Mouse (Mus musculus) cerebellum, adult 9-11 months (tissue): ENCODE data around the gene Rhof.
A peak's percentile ranks its signal among the peaks of the same experiment; 100 is the strongest.

Experiments used
- DNase-seq: peaks from one replicate; pipeline ENCODE4 v3.0.0; 2022

The Rhof gene

GRCm38 (mm10) chr5:123134875-123135382, 2.4 kb upstream of the Rhof start:
- no peak for DNase-seq

- DNase-seq = peak; percentile 81
These were observed 1.8 kb upstream of the Rhof start for GRCm38 (mm10) chr5:123134186-123134874.

- DNase-seq = no peak
These were observed 1.3 kb upstream of the Rhof start for GRCm38 (mm10) chr5:123133784-123134143.

- DNase-seq = peak; percentile 88
These were observed 741 bp upstream of the Rhof start for GRCm38 (mm10) chr5:123133083-123133783.

- peak; percentile 36 for DNase-seq
These were observed 1.7 kb downstream of the Rhof start for GRCm38 (mm10) chr5:123130814-123131148.

- DNase-seq = peak; percentile 23
These were observed 2.3 kb downstream of the Rhof start for GRCm38 (mm10) chr5:123130030-123130813.

- DNase-seq = no peak
These were observed 3.2 kb downstream of the Rhof start for GRCm38 (mm10) chr5:123129170-123129757.

GRCm38 (mm10) chr5:123128426-123129169, 3.9 kb downstream of the Rhof start:
- DNase-seq = peak; percentile 40

- no peak for DNase-seq
These were observed 5.5 kb downstream of the Rhof start for GRCm38 (mm10) chr5:123127031-123127430.

GRCm38 (mm10) chr5:123125638-123126406, 6.7 kb downstream of the Rhof start:
- DNase-seq = no peak

GRCm38 (mm10) chr5:123125105-123125504, 7.4 kb downstream of the Rhof start:
- DNase-seq = no peak

- no peak for DNase-seq
These were observed 10.3 kb downstream of the Rhof start for GRCm38 (mm10) chr5:123122181-123122580.

GRCm38 (mm10) chr5:123120624-123121215, 11.8 kb downstream of the Rhof start:
- DNase-seq = no peak

GRCm38 (mm10) chr5:123118826-123119225, 13.7 kb downstream of the Rhof start:
- DNase-seq = no peak

GRCm38 (mm10) chr5:123117773-123118172, 14.7 kb downstream of the Rhof start:
- no peak for DNase-seq

GRCm38 (mm10) chr5:123117257-123117656, 15.2 kb downstream of the Rhof start:
- DNase-seq = peak; percentile 66

- DNase-seq = no peak
These were observed 16.4 kb downstream of the Rhof start for GRCm38 (mm10) chr5:123116080-123116479.

GRCm38 (mm10) chr5:123114924-123115323, 17.6 kb downstream of the Rhof start:
- no peak for DNase-seq

GRCm38 (mm10) chr5:123114109-123114508, 18.4 kb downstream of the Rhof start:
- DNase-seq = no peak

GRCm38 (mm10) chr5:123110296-123110721, 22.2 kb downstream of the Rhof start:
- DNase-seq = no peak
